Mouse (Mus musculus): ENCODE results near the gene Wrap73. TPM values are rescaled to one million over a fixed set of nuclear protein-coding genes. Genes with fewer than 3 reads are reported as not detected.

Gene Wrap73
- polyA plus RNA-seq, 1 experiment from 2014 or later: 46.8 TPM

- no peaks in the 10 kb centered on the region for H3K27me3 ChIP-seq (replicated peaks; ENCODE audit: control insufficient read depth, insufficient read depth, low read length)
- WGBS: under 1% methylated on average over 74 of the region's 75 CpGs
- peak within 1 kb of the TSS; percentile 96 for H3K27ac ChIP-seq (ENCODE audit: low read depth, low read length)
- peak within 1 kb of the TSS; percentile 92 for H3K4me3 ChIP-seq (ENCODE audit: low read depth, low read length)
- DNase-seq (ENCODE audit: low spot score) (peak; percentile 96), ATAC-seq (replicated peaks; ENCODE audit: low FRiP score) (peak; percentile 91)
- peaks cover 28% of the 10 kb centered on the region for H3K36me3 ChIP-seq (ENCODE audit: control insufficient read depth, insufficient read depth, low read length)
- H3K9me3 ChIP-seq (ENCODE audit: control insufficient read depth, low read length): no peaks in the 10 kb centered on the region
- peak within 1 kb of the TSS; percentile 85 for H3K4me2 ChIP-seq
- peaks cover 13% of the 10 kb centered on the region for H3K4me1 ChIP-seq (replicated peaks; ENCODE audit: control insufficient read depth, insufficient read depth, low read length)
- H3K9ac ChIP-seq (ENCODE audit: low read depth, low read length): peak within 1 kb of the TSS; percentile 84
Observed at GRCm38 (mm10) chr4:154160538-154161390, 18.6 kb downstream of the Wrap73 start, which contains the start of gene Tprgl. Gene Tprgl (minus strand): TSS chr4:154160666.

GRCm38 (mm10) chr4:154163296-154163695 lies 21.1 kb downstream of the Wrap73 start:
- no peaks in the 10 kb centered on the region for H3K9me3 ChIP-seq (ENCODE audit: control insufficient read depth, low read length)
- H3K27me3 ChIP-seq (replicated peaks; ENCODE audit: control insufficient read depth, insufficient read depth, low read length): peaks cover 1% of the 10 kb centered on the region
- peaks cover 7% of the 10 kb centered on the region for H3K36me3 ChIP-seq (ENCODE audit: control insufficient read depth, insufficient read depth, low read length)
- DNase-seq (ENCODE audit: low spot score): peak; percentile 74
- no peak overlapping the region for H3K4me3 ChIP-seq (ENCODE audit: low read depth, low read length)
- no peak overlapping the region for H3K9ac ChIP-seq (ENCODE audit: low read depth, low read length)
- no peak for ATAC-seq (replicated peaks; ENCODE audit: low FRiP score)
- WGBS: 19% methylated on average over 7 of the region's 7 CpGs
- H3K4me1 ChIP-seq (replicated peaks; ENCODE audit: control insufficient read depth, insufficient read depth, low read length): peaks cover 13% of the 10 kb centered on the region
- H3K27ac ChIP-seq (ENCODE audit: low read depth, low read length): no peak overlapping the region
- no peak overlapping the region for H3K4me2 ChIP-seq

- Histone ChIP-seq H3K27ac (ENCODE audit: low read depth, low read length) (no peak overlapping the region), H3K4me3 (ENCODE audit: low read depth, low read length) (no peak overlapping the region), H3K9ac (ENCODE audit: low read depth, low read length) (no peak overlapping the region), H3K27me3 (replicated peaks; ENCODE audit: control insufficient read depth, insufficient read depth, low read length) (peaks cover 39% of the 10 kb centered on the region), H3K4me1 (replicated peaks; ENCODE audit: control insufficient read depth, insufficient read depth, low read length) (peaks cover 2% of the 10 kb centered on the region; the same call in 1 of the 2 replicates), H3K9me3 (ENCODE audit: control insufficient read depth, low read length) (no peaks in the 10 kb centered on the region), H3K36me3 (ENCODE audit: control insufficient read depth, insufficient read depth, low read length) (no peaks in the 10 kb centered on the region), H3K4me2 (no peak overlapping the region)
- ATAC-seq (replicated peaks; ENCODE audit: low FRiP score): no peak
- WGBS: 26% methylated on average over 5 of the region's 5 CpGs
- DNase-seq (ENCODE audit: low spot score): no peak
Observed at GRCm38 (mm10) chr4:154167053-154167452, 24.9 kb downstream of the Wrap73 start.

GRCm38 (mm10) chr4:154170021-154170420 lies 27.8 kb downstream of the Wrap73 start:
- Histone ChIP-seq H3K4me2 (peak overlapping the region; percentile 83), H3K4me3 (ENCODE audit: low read depth, low read length) (peak overlapping the region; percentile 57), H3K36me3 (ENCODE audit: control insufficient read depth, insufficient read depth, low read length) (no peaks in the 10 kb centered on the region), H3K9ac (ENCODE audit: low read depth, low read length) (no peak overlapping the region), H3K27me3 (replicated peaks; ENCODE audit: control insufficient read depth, insufficient read depth, low read length) (peaks cover 58% of the 10 kb centered on the region), H3K4me1 (replicated peaks; ENCODE audit: control insufficient read depth, insufficient read depth, low read length) (0 out of 2 replicates have a peak, but pooled peaks cover 2% of the 10 kb centered on the region), H3K27ac (ENCODE audit: low read depth, low read length) (no peak overlapping the region), H3K9me3 (ENCODE audit: control insufficient read depth, low read length) (no peaks in the 10 kb centered on the region)
- DNase-seq (ENCODE audit: low spot score) (no peak), ATAC-seq (replicated peaks; ENCODE audit: low FRiP score) (no peak)
- 3% methylated on average over 15 of the region's 15 CpGs for WGBS

- Histone ChIP-seq H3K27me3 (replicated peaks; ENCODE audit: control insufficient read depth, insufficient read depth, low read length) (peaks cover 58% of the 10 kb centered on the region), H3K9me3 (ENCODE audit: control insufficient read depth, low read length) (no peaks in the 10 kb centered on the region), H3K4me3 (ENCODE audit: low read depth, low read length) (peak within 1 kb of the TSS; percentile 57), H3K36me3 (ENCODE audit: control insufficient read depth, insufficient read depth, low read length) (no peaks in the 10 kb centered on the region), H3K4me2 (peak within 1 kb of the TSS; percentile 83), H3K27ac (ENCODE audit: low read depth, low read length) (no peak within 1 kb of the TSS), H3K9ac (ENCODE audit: low read depth, low read length) (0 out of 2 replicates have a peak within 1 kb of the TSS, but pooled peaks have one; percentile 7), H3K4me1 (replicated peaks; ENCODE audit: control insufficient read depth, insufficient read depth, low read length) (0 out of 2 replicates have a peak, but pooled peaks cover 2% of the 10 kb centered on the region)
- peak; percentile 52; the same call in 1 of the 2 replicates for ATAC-seq (replicated peaks; ENCODE audit: low FRiP score)
- DNase-seq (ENCODE audit: low spot score): peak; percentile 64
- under 1% methylated on average over 59 of the region's 61 CpGs for WGBS
Observed at GRCm38 (mm10) chr4:154170506-154171150, 28.5 kb downstream of the Wrap73 start, which contains the start of gene Megf6. Gene Megf6 (plus strand): TSS chr4:154170730.

- 0 out of 2 replicates have a peak, but pooled peaks cover 2% of the 10 kb centered on the region for H3K4me1 ChIP-seq (replicated peaks; ENCODE audit: control insufficient read depth, insufficient read depth, low read length)
- no peaks in the 10 kb centered on the region for H3K36me3 ChIP-seq (ENCODE audit: control insufficient read depth, insufficient read depth, low read length)
- 0 out of 2 replicates have a peak overlapping the region, but pooled peaks have one; percentile 7 for H3K9ac ChIP-seq (ENCODE audit: low read depth, low read length)
- peak overlapping the region; percentile 83 for H3K4me2 ChIP-seq
- peaks cover 58% of the 10 kb centered on the region for H3K27me3 ChIP-seq (replicated peaks; ENCODE audit: control insufficient read depth, insufficient read depth, low read length)
- H3K27ac ChIP-seq (ENCODE audit: low read depth, low read length): no peak overlapping the region
- ATAC-seq (replicated peaks; ENCODE audit: low FRiP score) (no peak), DNase-seq (ENCODE audit: low spot score) (no peak)
- WGBS: 2% methylated on average over 37 of the region's 37 CpGs
- H3K9me3 ChIP-seq (ENCODE audit: control insufficient read depth, low read length): no peaks in the 10 kb centered on the region
- H3K4me3 ChIP-seq (ENCODE audit: low read depth, low read length): peak overlapping the region; percentile 57
Observed at GRCm38 (mm10) chr4:154171151-154171930, 29.2 kb downstream of the Wrap73 start.

GRCm38 (mm10) chr4:154171931-154172604 lies 29.9 kb downstream of the Wrap73 start:
- peak overlapping the region; percentile 57; the same call in 1 of the 2 replicates for H3K4me3 ChIP-seq (ENCODE audit: low read depth, low read length)
- no peak for ATAC-seq (replicated peaks; ENCODE audit: low FRiP score)

More at GRCm38 (mm10) chr4:154171931-154172604, 29.9 kb downstream of the Wrap73 start:
- WGBS: 35% methylated on average over 13 of the region's 13 CpGs
- no peak overlapping the region for H3K27ac ChIP-seq (ENCODE audit: low read depth, low read length)
- no peaks in the 10 kb centered on the region for H3K36me3 ChIP-seq (ENCODE audit: control insufficient read depth, insufficient read depth, low read length)
- peaks cover 2% of the 10 kb centered on the region; the same call in 1 of the 2 replicates for H3K4me1 ChIP-seq (replicated peaks; ENCODE audit: control insufficient read depth, insufficient read depth, low read length)
- no peaks in the 10 kb centered on the region for H3K9me3 ChIP-seq (ENCODE audit: control insufficient read depth, low read length)
- peaks cover 58% of the 10 kb centered on the region for H3K27me3 ChIP-seq (replicated peaks; ENCODE audit: control insufficient read depth, insufficient read depth, low read length)
- H3K4me2 ChIP-seq: peak overlapping the region; percentile 83
- H3K9ac ChIP-seq (ENCODE audit: low read depth, low read length): no peak overlapping the region
- no peak for DNase-seq (ENCODE audit: low spot score)

Measured in liver, embryonic 11.5 days (tissue).